Mouse (Mus musculus) kidney, adult 8-10 months (tissue): ENCODE measurements around the gene Olfr71.

ENCODE experiments used
- DNase-seq, 2 experiments: peaks; one replicate each; pipeline ENCODE4 v3.0.0; 2022

Olfr71 gene

GRCm38 (mm10) chr4:43711821-43712220 lies 1.8 kb upstream of the Olfr71 start:
- DNase-seq = peak; percentile 51 to 86

GRCm38 (mm10) chr4:43705991-43706390 lies 4.1 kb downstream of the Olfr71 start:
- no peak for DNase-seq

- DNase-seq = peak in 1 of 2 experiments; percentile 30
These were observed 6.2 kb downstream of the Olfr71 start for GRCm38 (mm10) chr4:43703851-43704250.

- DNase-seq = no peak
These were observed 6.6 kb downstream of the Olfr71 start for GRCm38 (mm10) chr4:43703439-43703838.

- DNase-seq = no peak
These were observed 9.3 kb downstream of the Olfr71 start, which contains the start of gene Olfr70 for GRCm38 (mm10) chr4:43700707-43701106. TSS of gene Olfr70 (minus strand) at chr4:43700807.

- DNase-seq = no peak
These were observed 13.5 kb downstream of the Olfr71 start for GRCm38 (mm10) chr4:43696561-43696960.

GRCm38 (mm10) chr4:43695249-43695671 lies 14.8 kb downstream of the Olfr71 start:
- DNase-seq = peak; percentile 47 to 60

GRCm38 (mm10) chr4:43694439-43695248 lies 15.4 kb downstream of the Olfr71 start:
- DNase-seq = no peak

- DNase-seq = no peak
These were observed 16.2 kb downstream of the Olfr71 start for GRCm38 (mm10) chr4:43693806-43694241.

- DNase-seq = no peak
These were observed 19.0 kb downstream of the Olfr71 start for GRCm38 (mm10) chr4:43691026-43691425.

- no peak for DNase-seq
These were observed 20.0 kb downstream of the Olfr71 start for GRCm38 (mm10) chr4:43690021-43690420.

- DNase-seq = peak in 1 of 2 experiments; percentile 21
These were observed 30.5 kb downstream of the Olfr71 start for GRCm38 (mm10) chr4:43679416-43680043.

- DNase-seq = no peak
These were observed 31.5 kb downstream of the Olfr71 start for GRCm38 (mm10) chr4:43678541-43678940.

GRCm38 (mm10) chr4:43675608-43676007 lies 34.4 kb downstream of the Olfr71 start:
- DNase-seq = no peak

- peak in 1 of 2 experiments; percentile 36 for DNase-seq
These were observed 35.1 kb downstream of the Olfr71 start for GRCm38 (mm10) chr4:43674974-43675373.

GRCm38 (mm10) chr4:43673703-43674102 lies 36.4 kb downstream of the Olfr71 start:
- no peak for DNase-seq

- peak; percentile 82 to 95 for DNase-seq
These were observed 38.0 kb downstream of the Olfr71 start for GRCm38 (mm10) chr4:43672070-43672469.

- peak in 1 of 2 experiments; percentile 71 for DNase-seq
These were observed 40.6 kb downstream of the Olfr71 start for GRCm38 (mm10) chr4:43669428-43669794.

GRCm38 (mm10) chr4:43668782-43669427 lies 41.1 kb downstream of the Olfr71 start, which contains the start of the genes Tmem8b and Fam221b:
TSS of gene Tmem8b (plus strand) at chr4:43668971.
TSS of gene Fam221b (minus strand) at chr4:43669145.
- peak; percentile 91 to 92 for DNase-seq

GRCm38 (mm10) chr4:43666412-43666811 lies 43.6 kb downstream of the Olfr71 start:
- no peak for DNase-seq

- no peak for DNase-seq
These were observed 52.9 kb downstream of the Olfr71 start for GRCm38 (mm10) chr4:43657146-43657545.

GRCm38 (mm10) chr4:43656339-43657109 lies 53.5 kb downstream of the Olfr71 start, which contains the start of gene Hint2:
TSS of gene Hint2 (minus strand) at chr4:43656466.
- DNase-seq = peak; percentile 98 to 99
